Mouse (Mus musculus) mesoderm, embryonic 11.5 days (tissue): ENCODE data around the gene Pabpc1l.

Experiments
- DNase-seq: peaks from one replicate; pipeline ENCODE4 v3.0.0-alpha.2; 2012; ENCODE audit warnings: low read depth, low spot score

The Pabpc1l gene

DNA sequence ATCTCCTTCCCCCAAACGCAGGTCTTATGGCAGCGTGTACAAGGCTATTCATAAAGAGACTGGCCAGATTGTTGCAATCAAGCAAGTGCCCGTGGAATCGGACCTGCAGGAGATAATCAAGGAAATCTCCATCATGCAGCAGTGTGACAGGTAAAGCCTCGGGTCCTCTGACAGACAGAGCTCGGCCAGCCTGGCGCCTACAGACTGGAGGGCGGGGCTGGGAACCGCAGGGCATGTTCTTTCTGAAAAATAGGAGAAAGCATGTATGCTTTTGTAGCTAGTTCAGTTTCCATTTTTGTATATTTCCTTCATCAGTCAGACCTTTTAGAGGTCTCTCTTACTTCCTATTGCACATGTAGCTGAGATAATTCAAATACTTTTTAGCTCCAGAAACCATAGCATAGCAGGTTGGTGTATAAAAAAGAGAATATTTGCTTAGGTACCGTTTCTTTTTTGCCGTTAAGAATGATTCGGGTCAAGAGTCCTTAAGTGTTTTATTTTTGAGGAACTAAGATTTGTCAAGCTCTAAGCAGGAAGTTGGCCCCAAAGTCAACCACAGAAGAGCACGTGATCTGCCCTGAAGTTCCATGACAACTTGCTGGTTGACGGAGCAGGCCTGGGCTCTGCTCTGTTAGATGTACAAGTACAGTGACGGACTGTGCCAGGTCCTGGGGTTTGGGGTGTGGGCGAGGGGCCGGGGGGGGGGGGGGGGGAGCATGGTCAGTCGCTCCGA is 58.5 kb downstream of the Pabpc1l start:
- no peak for DNase-seq

DNA sequence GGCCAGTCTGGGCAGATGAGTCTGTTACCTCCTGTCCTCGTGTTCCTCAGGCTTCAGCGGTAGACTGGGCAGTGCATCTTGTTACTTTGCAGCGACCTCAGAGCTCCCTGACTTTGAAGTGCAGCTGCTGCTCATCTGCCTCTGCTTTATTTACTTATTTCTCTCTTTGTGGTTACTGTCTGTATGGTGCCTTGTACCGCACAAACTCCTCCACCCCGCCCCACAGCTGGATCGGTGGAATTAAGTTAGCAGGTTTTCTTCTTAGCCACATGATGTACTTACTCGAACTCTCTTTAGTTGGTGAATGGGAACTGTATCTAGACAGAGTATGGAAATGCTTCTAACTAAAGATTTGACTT is 59.1 kb downstream of the Pabpc1l start:
- no peak for DNase-seq

DNA sequence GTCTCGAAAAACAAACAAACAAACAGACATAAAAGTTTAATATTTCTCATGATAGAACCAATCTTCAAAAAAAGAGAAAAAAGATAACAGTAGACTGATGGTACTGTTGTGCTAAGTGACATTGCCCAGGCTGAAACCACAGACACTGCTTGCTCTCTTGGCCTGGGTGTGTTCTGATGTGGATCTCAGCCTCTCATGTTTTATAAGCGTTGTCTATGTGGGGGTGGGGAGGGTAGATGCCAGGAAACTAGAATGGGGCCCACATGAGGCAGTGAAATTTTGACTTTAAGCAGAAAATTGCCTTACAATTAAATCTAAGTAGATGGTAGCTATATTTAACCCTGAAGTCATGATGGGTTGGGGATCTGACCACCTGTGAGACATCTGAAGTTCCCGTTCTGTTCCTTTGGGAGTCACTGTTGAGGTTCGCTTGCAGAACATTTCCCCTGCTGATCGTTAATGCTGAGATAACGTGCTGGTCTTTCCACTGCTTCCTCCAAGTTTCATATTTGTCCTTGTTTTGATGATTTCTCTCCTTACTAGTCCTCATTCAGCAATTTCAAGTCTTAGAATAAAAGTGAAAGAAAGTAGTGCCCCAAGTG is 62.3 kb downstream of the Pabpc1l start:
- no peak for DNase-seq

DNA sequence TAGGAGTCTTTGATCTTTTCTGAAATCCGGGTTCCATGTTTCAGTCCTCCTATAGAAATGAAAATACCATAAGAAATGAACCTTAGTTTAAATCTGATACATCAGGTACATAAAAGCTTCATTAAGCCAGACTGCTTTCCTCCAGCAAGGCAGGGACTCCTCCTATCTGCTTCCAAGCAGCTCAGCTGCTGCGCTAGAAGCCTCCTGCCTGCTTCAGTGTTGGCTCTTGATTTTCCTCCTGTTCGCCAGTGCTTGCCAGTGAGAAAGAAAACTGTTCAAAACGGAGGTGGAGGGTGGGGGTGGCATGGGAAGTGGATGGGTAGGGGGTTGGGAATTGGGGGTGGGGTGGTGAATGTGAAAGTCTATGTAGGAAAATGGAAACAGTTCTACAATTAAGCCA is 64.3 kb downstream of the Pabpc1l start:
- no peak for DNase-seq

DNA sequence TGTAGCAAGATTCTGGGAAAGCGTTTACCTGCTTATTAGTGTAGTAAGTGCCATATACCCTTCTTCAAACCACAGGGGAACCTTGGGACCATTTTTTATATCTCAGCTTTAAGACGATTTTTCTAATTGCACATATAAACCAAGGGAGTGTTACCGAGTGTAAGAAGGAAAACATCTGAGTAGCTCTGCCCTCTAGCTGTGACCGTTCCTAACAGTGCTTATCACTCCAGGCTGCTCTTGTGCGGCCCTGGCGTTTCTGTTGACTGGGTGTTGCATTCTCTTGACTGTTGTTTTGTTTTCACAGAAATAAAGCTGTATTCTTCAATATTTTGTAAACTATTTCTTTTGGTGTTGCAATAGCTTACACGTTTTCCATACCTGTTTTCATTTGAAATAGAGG is 68.9 kb downstream of the Pabpc1l start:
- DNase-seq: no peak

DNA sequence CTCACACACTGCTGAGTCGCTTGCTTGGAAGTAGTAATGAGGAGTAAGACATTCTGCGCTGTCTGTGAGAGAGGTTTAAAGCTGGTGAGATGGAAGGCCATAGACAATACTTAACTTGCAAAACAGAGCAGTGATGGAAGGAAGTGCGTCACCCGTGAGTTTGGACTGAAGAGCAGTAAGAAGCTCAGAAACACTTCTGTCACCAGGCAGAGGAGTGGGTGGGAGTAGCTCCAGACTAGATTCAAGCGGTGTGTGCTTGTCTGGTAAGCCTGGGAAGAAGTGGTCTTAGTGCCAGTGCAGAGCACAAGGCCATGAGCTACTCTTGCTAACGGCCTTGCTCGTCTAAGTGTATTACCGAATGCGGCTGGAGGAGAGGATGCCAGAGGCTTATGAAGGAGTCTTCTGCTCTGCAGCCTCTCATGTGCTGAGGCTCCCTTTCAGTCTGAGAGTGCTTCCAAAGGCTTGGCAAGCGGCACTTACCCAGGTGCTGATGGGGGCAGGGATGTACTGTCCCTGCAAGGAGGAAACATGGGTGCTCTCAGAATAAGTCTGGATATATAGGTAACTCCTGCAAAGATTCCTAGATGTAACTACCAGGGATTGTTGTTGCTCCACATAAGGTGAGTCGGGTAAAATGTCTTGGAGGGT is 73.5 kb downstream of the Pabpc1l start:
- DNase-seq: no peak
